Mouse (Mus musculus) hindbrain, embryonic 16.5 days (tissue): Measurements from ENCODE around the gene Lmtk2. TPM values are rescaled to one million over a fixed set of nuclear protein-coding genes. Genes with fewer than 3 reads are reported as not detected.
A peak's percentile ranks its signal among the peaks of the same experiment; 100 is the strongest.

ENCODE experiments used
- ATAC-seq: fragments of 200-750 bp; cut with Nextera tagmentation; 2 replicates; pipeline ENCODE4 v1.8.0; 2017; ENCODE audit warnings: moderate TSS enrichment, moderate library complexity
- H3K27ac ChIP-seq: fragments of 300-500 bp; sonication (generic); 2 replicates; pipeline ENCODE4 v1.5.1; 2014; ENCODE audit warnings: low read depth, mild to moderate bottlenecking, control low read depth, low read length, moderate library complexity
- H3K27me3 ChIP-seq: fragments of 300-500 bp; sonication (generic); replicated peaks from 2 replicates; pipeline ENCODE4 v1.6.1; 2014; ENCODE audit warnings: low read length; ENCODE audit not compliant: control insufficient read depth, insufficient read depth
- H3K36me3 ChIP-seq: fragments of 300-500 bp; sonication (generic); 2 replicates; pipeline ENCODE4 v1.6.1; 2014; ENCODE audit warnings: mild to moderate bottlenecking, low read length, moderate library complexity, mixed read lengths; ENCODE audit not compliant: control insufficient read depth, insufficient read depth
- H3K4me1 ChIP-seq: fragments of 300-500 bp; sonication (generic); 2 replicates; pipeline ENCODE4 v1.6.1; 2014; ENCODE audit warnings: low read depth, low read length; ENCODE audit not compliant: control insufficient read depth, insufficient read depth
- H3K4me2 ChIP-seq: fragments of 300-500 bp; sonication (generic); 2 replicates; pipeline ENCODE4 v1.6.1; 2014; ENCODE audit warnings: mild to moderate bottlenecking, low read length, control low read depth, moderate library complexity
- H3K4me3 ChIP-seq: fragments of 300-500 bp; sonication (generic); 2 replicates; pipeline ENCODE4 v1.5.1; 2014; ENCODE audit warnings: mild to moderate bottlenecking, low read length, control low read depth, moderate library complexity
- H3K9ac ChIP-seq: fragments of 300-500 bp; sonication (generic); 2 replicates; pipeline ENCODE4 v1.6.1; 2014; ENCODE audit warnings: low read depth, mild to moderate bottlenecking, control low read depth, low read length, moderate library complexity
- H3K9me3 ChIP-seq: fragments of 300-500 bp; sonication (generic); 2 replicates; pipeline ENCODE4 v1.6.1; 2014; ENCODE audit warnings: mild to moderate bottlenecking, low read length, moderate library complexity; ENCODE audit not compliant: control insufficient read depth
- WGBS: fragments of 180-500 bp; shearing (Covaris S2); extraction: QIAGEN DNeasy Blood & Tissue Kit; methylation state at CpG from one replicate; pipeline ENCODE4 v1.1.7; 2014; 5-methylcytosine and 5-hydroxymethylcytosine counted together
- polyA plus RNA-seq: library from polyadenylated mRNA; unstranded; fragments of >200 nt; fragmentation: Nextera tagmentation; extraction: Ambion mirVana; gene quantifications from 2 replicates; pipeline ENCODE4 v1.2.1, GENCODE M21; 2015

Lmtk2 gene
- polyA plus RNA-seq, 1 experiment from 2014 or later = 9.1 TPM

DNA sequence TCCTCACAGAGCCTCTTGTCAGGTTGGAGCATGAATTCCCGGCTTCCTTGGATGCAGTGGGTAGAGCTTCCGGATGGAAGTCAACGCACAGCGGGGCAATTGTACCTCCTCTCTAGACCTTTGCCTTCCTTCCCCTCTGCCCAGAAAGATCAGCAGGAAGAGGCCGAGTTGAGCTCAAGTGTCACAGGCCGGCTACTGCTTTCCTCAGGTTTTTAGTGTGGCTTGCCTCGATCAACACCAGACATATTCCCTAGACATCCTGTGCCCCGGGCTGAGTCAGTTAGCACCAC is 1.7 kb upstream of the Lmtk2 start:
- Histone ChIP-seq H3K4me2 (no peak overlapping the region), H3K27ac (no peak overlapping the region), H3K4me3 (no peak overlapping the region), H3K4me1 (peaks cover 13% of the 10 kb centered on the region), H3K36me3 (no peaks in the 10 kb centered on the region), H3K9ac (no peak overlapping the region), H3K27me3 (no peaks in the 10 kb centered on the region), H3K9me3 (no peaks in the 10 kb centered on the region)
- no peak for ATAC-seq
- WGBS = 50% methylated on average over 8 of the region's 8 CpGs

DNA sequence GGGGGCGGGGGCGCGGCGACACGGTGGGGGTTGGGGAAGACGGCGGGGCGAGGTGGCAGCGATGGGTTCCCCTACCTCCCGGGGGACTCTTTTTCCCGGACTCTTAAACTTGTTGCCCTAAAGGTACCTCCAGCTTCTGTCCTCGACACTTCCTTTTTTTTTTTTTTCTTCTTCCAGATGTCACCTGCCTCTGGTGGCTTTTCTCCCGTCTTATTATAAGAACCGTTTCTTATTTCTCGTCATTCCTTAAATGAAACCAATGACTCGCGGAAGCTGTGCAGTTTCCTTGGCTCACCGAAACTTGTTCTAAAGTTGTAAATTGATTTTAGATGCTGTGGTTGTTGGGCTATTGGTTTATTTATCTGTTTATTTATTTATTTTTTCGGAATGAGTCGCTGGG is 712 bp downstream of the Lmtk2 start:
- no peak for ATAC-seq

DNA sequence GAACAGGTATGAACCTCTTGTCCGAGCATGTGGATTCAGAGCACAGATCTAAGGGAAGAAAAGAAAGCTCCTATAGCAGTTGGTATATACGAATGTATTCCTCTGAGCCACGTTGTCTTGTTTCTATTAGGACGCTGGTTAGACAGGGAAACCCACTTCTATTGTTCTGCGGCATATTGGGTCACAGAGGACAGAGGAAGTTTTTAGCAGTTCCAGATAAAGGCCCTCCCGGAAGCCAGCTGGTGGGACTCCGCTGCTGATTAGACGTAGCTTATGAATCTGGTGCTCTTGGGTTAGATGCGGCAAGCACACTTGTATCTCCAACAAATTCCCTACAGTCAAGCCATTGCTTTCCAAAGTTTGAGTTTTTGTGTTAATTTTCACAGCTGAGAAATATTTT is 4.8 kb downstream of the Lmtk2 start:
- H3K27ac ChIP-seq = no peak overlapping the region
- H3K36me3 ChIP-seq = no peaks in the 10 kb centered on the region
- H3K27me3 ChIP-seq = no peaks in the 10 kb centered on the region
- H3K4me3 ChIP-seq = no peak overlapping the region
- H3K9ac ChIP-seq = no peak overlapping the region
- no peaks in the 10 kb centered on the region for H3K9me3 ChIP-seq
- ATAC-seq = no peak
- no peak overlapping the region for H3K4me2 ChIP-seq
- 67% methylated on average over 9 of the region's 9 CpGs for WGBS
- H3K4me1 ChIP-seq = peaks cover 13% of the 10 kb centered on the region

More for the DNA sequence above, 712 bp downstream of the Lmtk2 start:
- Histone ChIP-seq H3K4me1 (peaks cover 13% of the 10 kb centered on the region), H3K27ac (peak overlapping the region; percentile 80), H3K4me3 (peak overlapping the region; percentile 90), H3K9ac (peak overlapping the region; percentile 94), H3K4me2 (peak overlapping the region; percentile 66), H3K9me3 (no peaks in the 10 kb centered on the region), H3K27me3 (no peaks in the 10 kb centered on the region), H3K36me3 (no peaks in the 10 kb centered on the region)
- 1% methylated on average over 20 of the region's 20 CpGs for WGBS

DNA sequence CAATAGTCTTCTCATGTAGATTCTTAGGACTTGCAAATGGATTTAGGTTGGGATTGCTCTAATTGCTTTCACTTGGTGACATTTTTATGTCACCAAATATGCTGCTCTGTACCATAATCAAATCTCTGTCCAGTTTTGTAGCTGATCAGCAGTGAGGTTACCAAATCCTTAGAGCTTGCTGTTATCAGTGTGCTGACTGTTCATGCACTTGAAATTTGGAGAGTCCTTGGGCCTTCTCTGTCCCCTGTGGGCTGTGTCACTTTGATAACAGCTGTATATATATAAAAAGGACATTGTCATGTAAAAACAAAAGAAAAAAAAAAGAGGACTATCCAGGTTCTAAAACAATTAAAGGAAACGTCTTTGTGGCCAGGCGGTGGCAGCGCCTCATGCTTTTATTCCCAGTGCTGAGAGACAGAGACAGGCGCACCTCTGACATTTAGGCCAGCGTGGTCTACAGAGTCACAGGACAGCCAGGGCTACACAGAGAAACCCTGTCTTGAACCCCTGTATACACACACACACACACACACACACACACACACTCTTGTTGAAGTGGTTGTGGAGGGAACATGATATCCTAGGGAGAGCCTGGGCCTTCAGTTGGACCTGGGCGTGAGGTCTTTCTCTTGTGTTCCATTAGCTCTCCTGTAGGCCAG is 5.4 kb downstream of the Lmtk2 start:
- Histone ChIP-seq H3K4me2 (no peak overlapping the region), H3K4me3 (no peak overlapping the region), H3K36me3 (no peaks in the 10 kb centered on the region), H3K4me1 (peaks cover 13% of the 10 kb centered on the region), H3K27ac (no peak overlapping the region), H3K27me3 (no peaks in the 10 kb centered on the region), H3K9ac (no peak overlapping the region), H3K9me3 (no peaks in the 10 kb centered on the region)
- no peak for ATAC-seq
- 67% methylated on average over 6 of the region's 6 CpGs for WGBS

DNA sequence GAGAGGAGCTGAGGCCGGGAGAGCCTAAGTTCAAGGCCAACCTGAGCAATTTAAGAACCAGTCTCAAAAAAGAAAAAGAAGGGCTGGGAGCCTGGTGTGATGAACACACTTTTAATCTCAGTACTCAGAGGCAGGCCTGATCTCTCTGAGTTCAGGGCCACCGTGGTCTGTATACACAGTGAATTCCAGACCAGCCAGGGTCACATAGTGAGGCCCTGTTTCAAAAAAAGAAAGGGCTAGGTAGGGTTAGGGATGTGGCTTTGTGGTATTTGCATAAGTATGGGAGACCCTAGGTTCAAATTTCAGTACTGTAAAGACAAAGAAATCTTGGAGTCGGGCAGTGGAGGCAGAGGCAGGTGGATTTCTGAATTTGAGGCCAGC is 5.9 kb downstream of the Lmtk2 start:
- no peak overlapping the region for H3K4me3 ChIP-seq
- WGBS = 94% methylated on average over 3 of the region's 3 CpGs
- no peak overlapping the region for H3K27ac ChIP-seq
- peaks cover 13% of the 10 kb centered on the region for H3K4me1 ChIP-seq
- H3K27me3 ChIP-seq = no peaks in the 10 kb centered on the region
- no peaks in the 10 kb centered on the region for H3K36me3 ChIP-seq
- no peak overlapping the region for H3K4me2 ChIP-seq
- H3K9ac ChIP-seq = no peak overlapping the region
- no peaks in the 10 kb centered on the region for H3K9me3 ChIP-seq
- no peak for ATAC-seq

DNA sequence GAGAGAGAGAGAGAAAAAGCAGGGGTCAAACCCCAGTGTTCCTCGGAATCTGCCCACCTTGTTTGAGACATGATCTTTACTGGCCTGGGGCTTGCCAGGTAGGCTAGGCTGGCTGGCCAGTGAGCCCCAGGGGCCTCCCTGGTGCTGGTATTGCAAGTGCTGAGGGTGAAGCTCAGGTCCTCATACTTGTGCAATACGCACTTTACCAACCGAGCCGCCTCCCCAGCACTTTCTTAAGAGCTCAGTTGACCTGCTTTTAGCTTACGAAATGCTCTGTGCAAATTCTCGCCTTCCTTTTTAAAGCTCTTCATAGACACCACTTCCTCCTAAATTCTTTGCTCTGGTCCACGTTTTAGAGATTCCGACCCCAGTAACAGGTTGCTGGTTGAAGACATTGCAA is 9.0 kb downstream of the Lmtk2 start:
- 98% methylated on average over 8 of the region's 8 CpGs for WGBS
- H3K4me2 ChIP-seq = no peak overlapping the region
- ATAC-seq = no peak
- no peak overlapping the region for H3K9ac ChIP-seq
- no peak overlapping the region for H3K27ac ChIP-seq
- no peaks in the 10 kb centered on the region for H3K36me3 ChIP-seq
- no peaks in the 10 kb centered on the region for H3K9me3 ChIP-seq
- no peaks in the 10 kb centered on the region; the same call in 1 of the 2 replicates for H3K4me1 ChIP-seq
- H3K27me3 ChIP-seq = no peaks in the 10 kb centered on the region
- no peak overlapping the region for H3K4me3 ChIP-seq

DNA sequence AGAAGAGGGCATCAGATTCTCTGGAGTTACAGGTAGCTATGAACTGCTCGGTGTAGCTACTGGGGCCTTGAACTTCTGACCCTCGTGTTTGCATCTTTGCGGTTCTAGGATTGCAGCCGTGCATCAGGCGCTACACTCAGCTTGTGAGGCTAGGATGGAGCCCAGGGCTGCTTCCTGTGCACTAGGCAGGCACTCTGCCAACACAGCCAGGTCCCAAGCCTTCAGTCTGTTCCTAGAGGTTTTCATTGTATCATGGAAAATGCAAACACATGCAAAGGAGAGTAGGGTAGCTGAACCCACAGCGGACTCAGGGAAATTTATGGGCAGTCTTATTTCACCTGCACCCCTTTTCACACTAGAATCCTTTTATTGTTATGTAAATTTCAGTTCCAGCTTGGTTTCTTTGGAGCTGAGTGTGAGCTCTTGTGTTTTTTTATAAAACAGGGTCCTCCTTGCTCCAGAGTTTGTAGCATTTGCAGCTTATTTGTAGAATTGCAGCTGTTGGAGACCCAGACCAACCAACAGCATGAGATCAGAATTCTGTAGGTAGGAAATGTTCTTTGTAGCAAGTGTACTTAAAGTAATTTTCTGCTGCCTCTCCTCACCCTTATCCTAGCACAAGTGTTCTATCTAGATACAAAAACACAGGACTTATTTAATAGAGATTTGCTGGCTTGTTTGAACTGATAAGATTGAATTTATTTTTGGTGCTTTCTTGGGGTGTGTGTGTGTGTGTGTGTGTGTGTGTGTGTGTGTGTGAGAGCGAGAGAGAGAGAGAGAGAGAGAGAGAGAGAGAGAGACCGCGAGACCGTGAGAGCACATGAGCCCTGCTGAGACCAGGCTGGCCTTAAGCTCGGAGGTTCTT is 12.6 kb downstream of the Lmtk2 start:
- H3K9ac ChIP-seq = no peak overlapping the region
- H3K36me3 ChIP-seq = no peaks in the 10 kb centered on the region
- H3K9me3 ChIP-seq = no peaks in the 10 kb centered on the region
- 63% methylated on average over 11 of the region's 11 CpGs for WGBS
- no peak for ATAC-seq
- H3K27me3 ChIP-seq = no peaks in the 10 kb centered on the region
- no peak overlapping the region for H3K4me2 ChIP-seq
- no peaks in the 10 kb centered on the region; the same call in 1 of the 2 replicates for H3K4me1 ChIP-seq
- no peak overlapping the region for H3K27ac ChIP-seq
- H3K4me3 ChIP-seq = no peak overlapping the region

DNA sequence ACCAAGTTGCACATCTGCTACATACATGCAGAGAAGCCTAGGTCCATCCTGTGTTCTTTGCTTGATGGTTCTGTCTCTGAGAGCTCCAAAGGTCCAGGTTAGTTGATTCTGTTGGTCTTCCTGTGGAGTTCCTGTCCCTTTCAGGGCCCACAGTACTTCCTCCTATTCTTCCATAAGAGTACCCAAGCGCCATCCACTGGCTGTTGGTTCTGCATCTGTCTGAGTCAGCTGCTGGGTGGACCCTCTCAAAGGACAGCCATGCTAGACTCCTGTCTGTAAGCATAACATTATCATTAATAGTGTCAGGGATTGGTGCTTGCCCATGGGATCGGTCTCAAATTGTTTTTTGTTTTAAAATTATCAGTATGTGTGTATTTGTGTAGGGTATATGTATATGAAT is 13.8 kb downstream of the Lmtk2 start:
- ATAC-seq = no peak
- 75% methylated on average over 2 of the region's 2 CpGs for whole genome bisulfite sequencing
- Histone ChIP-seq H3K4me2 (no peak overlapping the region), H3K27ac (no peak overlapping the region), H3K27me3 (no peaks in the 10 kb centered on the region), H3K4me3 (no peak overlapping the region), H3K36me3 (no peaks in the 10 kb centered on the region), H3K9ac (no peak overlapping the region), H3K9me3 (no peaks in the 10 kb centered on the region), H3K4me1 (no peaks in the 10 kb centered on the region; the same call in 1 of the 2 replicates)

DNA sequence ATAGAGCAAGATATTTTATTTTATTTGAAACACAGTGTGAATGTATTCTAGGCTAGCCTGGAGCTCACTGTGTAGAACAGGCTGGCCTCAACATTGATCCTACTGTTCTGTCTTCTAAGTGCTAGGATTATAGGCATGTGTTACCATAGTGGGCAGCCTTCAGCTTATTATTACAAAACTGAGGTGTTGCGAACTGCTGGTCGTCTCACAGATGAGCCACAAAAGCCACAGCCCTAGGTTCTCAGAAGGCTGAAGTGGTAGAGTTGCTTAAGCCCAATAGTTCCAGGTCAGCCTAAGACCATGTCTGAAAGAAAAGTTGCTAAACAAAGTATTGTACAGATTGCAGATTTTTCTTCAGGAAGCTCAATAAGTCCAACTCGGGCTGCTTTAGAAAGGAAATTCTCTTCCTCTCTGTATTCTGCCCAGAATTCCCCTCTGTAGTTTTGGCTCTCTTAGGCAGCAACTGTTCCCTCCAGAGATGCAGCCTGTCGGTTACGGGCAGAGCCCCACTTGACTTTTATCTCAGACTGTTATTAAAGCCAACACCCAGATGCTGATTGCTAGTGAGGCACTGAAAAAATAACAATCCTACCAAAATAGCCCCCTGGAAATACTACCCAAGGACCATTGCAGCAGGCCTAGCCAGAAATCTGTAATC is 14.9 kb downstream of the Lmtk2 start:
- Histone ChIP-seq H3K9ac (no peak overlapping the region), H3K27me3 (no peaks in the 10 kb centered on the region), H3K9me3 (no peaks in the 10 kb centered on the region), H3K27ac (no peak overlapping the region), H3K4me3 (no peak overlapping the region), H3K4me1 (no peaks in the 10 kb centered on the region; the same call in 1 of the 2 replicates), H3K4me2 (no peak overlapping the region), H3K36me3 (no peaks in the 10 kb centered on the region)
- ATAC-seq = no peak
- WGBS = 82% methylated on average over 5 of the region's 5 CpGs
